Mouse (Mus musculus) large intestine, adult 2 months (tissue): ENCODE data around the gene Abcg1. TPM values are rescaled to one million over a fixed set of nuclear protein-coding genes. Genes with fewer than 3 reads are reported as not detected.
A peak's percentile ranks its signal among the peaks of the same experiment; 100 is the strongest.

ENCODE experiments used
- DNase-seq: peaks from one replicate; pipeline ENCODE4 v3.0.0-alpha.2; 2012; ENCODE audit warnings: low read depth, low spot score
- WGBS: fragments of 180-500 bp; shearing (Covaris S2); methylation state at CpG from one replicate; pipeline ENCODE4 v1.1.7; 2018; 5-methylcytosine and 5-hydroxymethylcytosine counted together
- polyA plus RNA-seq: library from polyadenylated mRNA; depleted of rRNA; stranded (reverse); fragments of >200 nt; gene quantifications from 2 replicates; pipeline ENCODE4 v1.2.3, GENCODE M21; 2012; rRNA removed

The Abcg1 gene
- 3.2 and 3.4 TPM in 2 replicates for polyA plus RNA-seq

DNA sequence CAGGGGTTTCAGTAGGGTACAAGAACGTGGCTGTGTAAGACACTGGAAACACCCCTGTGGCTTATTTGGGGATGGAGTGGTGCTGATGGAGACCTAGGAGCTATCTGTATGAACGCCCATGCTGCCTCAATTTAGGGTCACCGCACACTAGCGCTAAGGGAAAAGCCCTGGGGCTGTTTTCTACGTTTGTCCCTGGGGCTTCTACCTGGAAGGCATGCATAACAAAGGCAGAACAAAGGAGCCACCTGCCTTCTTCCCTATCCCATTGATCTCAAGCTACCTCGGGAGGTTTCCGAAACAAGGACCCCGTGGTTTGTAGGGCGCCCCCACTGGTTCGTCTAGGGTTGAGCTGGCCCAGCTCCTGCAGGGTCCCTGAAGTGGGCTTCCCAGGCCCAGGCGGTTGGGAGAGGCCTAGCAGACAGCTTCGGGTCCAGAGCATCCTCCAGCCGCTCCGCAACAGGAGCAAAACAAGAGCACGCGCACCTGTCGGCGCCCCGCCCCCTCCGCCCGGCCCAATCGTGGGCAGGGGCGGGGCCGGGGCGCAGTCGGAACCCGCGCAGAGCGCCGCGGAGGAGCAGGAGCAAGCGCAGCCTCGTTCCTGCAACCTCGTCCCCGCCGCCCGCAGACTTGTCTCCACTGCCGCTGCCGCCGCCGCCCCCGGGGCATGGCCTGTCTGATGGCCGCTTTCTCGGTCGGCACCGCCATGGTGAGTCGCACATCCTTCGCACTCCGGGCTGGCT is at the start of gene Abcg1:
Gene Abcg1 (plus strand): TSS at position 525 of the 740 bp plus-strand sequence.
- 5% methylated on average over 49 of the region's 49 CpGs for WGBS
- no peak for DNase-seq

DNA sequence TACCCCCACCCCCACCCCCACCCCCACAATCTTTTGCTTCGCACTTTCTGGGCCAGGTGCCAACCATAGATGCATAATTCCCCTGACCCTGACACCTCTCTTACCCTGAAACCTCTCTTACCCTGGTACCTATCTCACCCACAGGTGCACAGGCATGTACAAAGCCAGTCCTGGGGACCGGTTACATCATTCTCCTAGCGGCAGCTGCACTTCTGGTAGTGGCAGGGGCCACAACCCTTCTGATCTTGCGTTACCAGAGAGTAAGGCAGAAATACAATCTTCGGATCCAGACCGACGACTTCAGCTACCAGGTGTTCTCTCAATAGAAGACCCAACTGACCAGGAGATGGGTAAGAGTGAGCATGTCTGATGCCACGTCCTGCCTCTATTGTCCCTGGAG is 49.1 kb upstream of the Abcg1 start:
- 71% methylated on average over 8 of the region's 8 CpGs for WGBS

DNA sequence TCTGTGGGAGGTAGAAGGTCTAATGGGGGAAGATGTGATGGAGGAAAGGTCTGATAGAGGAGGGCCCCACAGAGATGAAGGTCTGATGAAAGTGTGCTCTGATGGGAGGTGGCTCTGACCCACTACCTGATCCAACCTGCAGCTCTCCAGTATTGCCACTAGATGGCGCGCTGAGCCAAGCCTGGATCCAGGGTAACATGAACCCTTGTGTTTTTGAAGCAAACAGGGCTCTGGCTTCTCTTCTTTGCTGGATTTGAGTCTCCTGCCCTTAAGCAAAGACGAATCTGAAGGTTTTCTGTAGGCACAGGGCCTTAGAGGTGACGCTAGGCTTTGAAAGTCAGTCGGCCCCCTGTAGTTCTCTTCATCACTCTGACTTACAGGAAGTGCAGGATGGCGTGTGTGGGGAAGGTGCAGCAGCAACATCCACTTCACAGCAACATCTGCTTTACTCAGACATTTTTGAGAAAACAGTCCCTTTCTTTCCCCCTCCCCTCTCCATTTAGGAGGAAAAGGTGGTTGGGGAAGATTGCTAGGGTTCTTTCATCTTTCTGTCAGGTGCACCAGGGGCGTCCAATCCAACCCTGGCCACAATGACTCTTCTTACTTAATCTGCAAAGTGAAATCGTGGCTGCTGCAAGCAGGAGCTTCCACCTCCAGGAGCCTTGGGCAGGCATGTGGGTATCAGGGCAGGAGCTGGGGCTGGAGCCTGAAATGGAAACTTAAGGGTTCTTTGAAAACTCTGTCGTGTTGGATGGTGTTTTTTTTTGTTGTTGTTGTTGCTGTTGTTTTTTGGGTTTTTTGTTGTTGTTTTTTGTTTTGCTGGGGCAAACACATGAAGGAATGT is 45.7 kb upstream of the Abcg1 start:
- WGBS = 30% methylated on average over 9 of the region's 9 CpGs

More for the DNA sequence above, 49.1 kb upstream of the Abcg1 start:
- DNase-seq = no peak

DNA sequence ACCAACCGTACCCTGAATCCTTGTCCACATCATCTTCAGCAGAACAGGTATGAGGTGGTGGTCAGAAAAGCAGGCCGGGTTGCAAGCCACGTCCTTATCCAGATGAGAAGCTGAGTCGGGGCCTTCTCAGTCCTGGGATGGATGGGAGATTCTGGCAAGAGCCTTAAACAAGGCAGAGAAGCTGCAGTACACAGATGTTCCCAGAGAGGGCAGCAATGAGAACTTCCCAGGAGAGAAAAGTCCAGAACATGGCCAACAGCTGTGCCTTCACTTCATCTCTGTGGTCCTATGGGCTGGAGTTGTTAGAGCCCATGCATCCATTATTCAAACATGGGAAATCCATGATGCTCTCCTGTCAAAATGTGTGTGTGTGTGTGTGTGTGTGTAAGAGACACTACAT is 39.2 kb upstream of the Abcg1 start:
- 62% methylated on average over 4 of the region's 4 CpGs for WGBS
- no peak for DNase-seq

More for the DNA sequence above, 45.7 kb upstream of the Abcg1 start:
- no peak for DNase-seq

DNA sequence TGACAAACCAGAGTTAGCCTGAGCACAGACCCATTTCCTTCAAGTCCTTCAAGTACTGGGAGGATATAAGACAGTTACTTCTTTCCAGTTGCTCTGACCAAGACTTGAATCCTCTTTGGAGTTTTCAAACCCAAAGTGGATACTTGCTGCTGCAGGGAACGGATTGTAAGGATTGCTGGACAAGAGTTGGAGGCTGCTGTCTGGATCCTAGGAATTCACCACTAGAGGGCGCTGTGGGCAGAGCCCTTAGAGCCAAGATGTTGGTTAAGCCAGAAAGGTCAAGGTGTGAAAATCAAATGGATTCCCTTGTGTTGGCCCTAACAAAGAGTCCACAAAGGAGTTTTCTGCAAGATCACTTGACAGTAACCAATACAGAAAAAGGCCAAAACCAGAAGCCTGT is 38.0 kb upstream of the Abcg1 start:
- peak; percentile 57 for DNase-seq
- 6% methylated on average over 2 of the region's 2 CpGs for WGBS

DNA sequence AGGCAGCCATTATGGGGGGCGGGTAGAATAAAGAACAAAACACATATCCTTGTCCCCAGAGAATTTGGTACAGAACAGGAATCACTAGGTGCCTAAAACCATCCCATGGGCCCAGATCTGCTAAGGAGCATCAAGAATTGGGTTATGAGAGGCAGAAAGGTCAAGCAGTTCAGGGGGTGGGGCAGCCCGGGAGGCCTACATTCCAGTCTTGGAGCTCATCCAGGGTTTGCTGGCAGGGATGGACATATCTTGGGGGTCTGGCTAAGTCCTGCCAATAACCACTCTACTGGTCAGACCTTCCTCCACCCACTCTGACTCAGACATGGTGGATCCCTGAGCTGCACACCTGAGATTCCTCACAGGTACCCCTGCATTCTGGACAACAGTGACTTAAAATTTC is 37.4 kb upstream of the Abcg1 start:
- WGBS = 57% methylated on average over 2 of the region's 2 CpGs
- DNase-seq = no peak

DNA sequence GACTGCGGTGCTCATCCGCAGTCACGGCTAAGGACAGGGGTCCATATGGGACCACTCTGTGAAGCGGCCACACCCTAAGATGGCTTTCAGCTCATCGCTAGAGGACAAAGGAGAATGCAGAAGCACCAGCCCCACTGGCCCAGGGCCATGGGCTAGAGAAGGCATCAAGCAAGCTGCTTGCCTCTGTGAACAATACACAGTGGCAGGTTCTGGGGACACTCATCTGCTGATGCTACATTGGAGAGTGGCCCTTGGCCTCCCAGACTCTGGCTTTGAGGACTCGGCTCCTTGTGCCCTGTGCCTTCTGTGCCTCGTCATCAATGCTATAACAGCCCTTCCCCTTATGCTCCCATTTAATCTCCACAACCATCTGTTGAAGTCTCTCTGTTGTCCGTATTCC is 36.2 kb upstream of the Abcg1 start:
- WGBS = 69% methylated on average over 8 of the region's 8 CpGs
- DNase-seq = no peak

DNA sequence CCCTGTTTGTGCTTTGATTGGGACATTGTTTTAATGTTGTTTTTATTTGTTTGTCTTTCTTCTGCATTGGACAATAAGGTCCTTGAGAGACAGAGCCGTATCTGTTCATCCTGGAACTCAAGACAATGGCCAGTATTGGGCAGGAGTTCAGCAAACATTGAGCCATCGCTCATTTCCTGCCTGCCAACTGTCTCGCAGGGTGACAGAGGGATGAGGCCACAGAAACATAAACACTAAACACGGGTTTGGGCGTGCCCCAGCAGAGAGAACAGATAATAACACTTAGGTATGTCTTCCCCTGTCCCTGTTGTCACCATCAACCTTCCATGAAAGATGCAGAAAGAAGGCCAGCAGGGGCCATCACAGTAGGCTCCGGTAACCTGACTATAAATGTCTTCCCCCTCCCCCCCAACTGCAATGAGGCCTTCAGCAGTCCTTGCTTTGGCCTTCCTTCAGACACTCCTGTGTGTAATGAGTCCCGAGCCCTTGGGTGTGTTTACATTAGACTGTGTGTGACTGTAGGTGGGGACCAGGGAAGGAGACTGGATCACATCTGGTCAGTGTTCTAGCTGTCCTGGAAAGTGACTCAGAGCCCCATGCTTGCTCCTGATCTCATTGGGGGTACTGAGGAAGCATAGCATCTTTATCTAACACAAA is 33.2 kb upstream of the Abcg1 start:
- 19% methylated on average over 7 of the region's 7 CpGs for WGBS
- DNase-seq = no peak

DNA sequence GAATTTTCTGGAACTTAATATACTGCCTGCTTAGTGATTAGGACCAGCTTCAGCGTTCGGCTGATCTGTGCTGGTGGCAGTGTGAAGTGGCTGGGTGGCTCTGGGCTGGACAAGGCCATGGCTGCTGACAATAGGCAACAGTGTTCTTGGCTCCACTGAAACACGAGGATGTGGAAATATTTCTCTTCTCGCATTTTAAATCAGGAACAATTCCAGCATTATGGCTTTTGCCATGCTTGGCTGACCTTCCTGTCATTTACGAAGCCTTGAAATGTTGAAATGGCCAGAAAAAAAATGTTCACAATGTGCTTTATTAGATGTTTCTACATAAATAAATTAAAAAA is 32.7 kb upstream of the Abcg1 start:
- no peak for DNase-seq
- WGBS = 66% methylated on average over 5 of the region's 5 CpGs

DNA sequence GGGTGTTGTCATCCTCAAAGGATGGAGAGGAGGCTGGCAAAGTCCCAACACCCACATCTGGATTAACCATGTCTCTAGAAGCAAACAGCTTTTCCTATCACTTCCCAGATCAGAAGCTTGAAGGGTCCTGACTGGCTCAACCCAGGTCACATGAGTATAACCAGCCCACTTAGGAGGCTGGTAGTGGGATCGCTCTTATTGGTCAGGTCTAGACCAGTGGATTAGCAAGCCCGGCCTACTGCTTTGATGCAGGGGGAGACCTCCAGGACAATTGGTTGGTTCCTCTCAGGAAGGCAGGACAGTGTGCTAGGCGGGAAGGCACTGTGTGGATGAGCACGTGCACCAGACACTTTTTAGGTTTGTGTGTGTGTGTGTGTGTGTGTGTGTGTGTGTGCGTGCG is 30.5 kb upstream of the Abcg1 start:
- 87% methylated on average over 6 of the region's 6 CpGs for WGBS
- no peak for DNase-seq

DNA sequence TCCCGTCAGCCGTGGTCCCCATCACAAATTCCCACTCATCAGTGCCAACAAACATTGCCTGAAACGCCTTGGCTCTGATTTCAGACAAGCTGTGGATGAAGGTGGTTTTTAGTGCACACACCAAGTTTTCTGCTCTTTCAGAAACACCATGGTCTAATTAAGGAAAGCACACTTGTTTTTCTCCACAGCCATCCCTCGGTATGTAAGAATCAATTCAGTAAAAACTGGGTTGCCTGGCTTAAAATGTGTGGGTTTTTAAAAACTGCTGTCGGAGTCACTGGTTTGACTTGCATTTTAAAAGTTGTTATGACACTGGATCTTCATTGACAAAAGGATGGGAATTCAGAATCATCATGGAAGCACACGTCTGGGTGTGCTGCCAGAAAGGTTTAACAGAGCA is 29.8 kb upstream of the Abcg1 start:
- DNase-seq = no peak
- 87% methylated on average over 6 of the region's 6 CpGs for WGBS

DNA sequence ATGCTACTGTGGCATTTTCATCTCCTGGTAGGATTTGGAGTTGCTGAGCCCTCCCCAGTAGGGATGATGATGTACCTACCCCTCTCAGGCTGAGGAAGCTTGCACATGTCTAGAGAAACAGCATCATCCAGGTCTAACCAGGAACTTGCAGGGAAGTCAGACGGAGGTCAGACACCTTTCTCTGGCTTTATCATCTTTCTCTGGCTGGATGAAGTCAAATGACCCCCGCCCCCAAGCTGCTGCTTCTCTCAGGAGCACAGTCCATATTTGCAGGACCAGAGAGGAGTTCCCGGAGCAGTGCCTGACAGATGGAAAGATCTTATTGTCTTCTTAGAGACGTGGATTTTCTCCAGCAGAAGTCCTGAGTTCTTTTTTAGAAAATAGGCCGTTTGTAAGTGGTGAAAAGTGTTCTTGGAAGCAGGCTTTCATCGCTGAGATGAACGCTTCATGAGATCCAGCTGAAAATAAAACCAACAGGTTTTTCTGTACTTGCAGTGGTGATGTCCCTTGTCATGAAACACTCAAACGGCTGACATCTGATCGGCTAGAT is 28.6 kb upstream of the Abcg1 start:
- no peak for DNase-seq
- 78% methylated on average over 9 of the region's 9 CpGs for WGBS

DNA sequence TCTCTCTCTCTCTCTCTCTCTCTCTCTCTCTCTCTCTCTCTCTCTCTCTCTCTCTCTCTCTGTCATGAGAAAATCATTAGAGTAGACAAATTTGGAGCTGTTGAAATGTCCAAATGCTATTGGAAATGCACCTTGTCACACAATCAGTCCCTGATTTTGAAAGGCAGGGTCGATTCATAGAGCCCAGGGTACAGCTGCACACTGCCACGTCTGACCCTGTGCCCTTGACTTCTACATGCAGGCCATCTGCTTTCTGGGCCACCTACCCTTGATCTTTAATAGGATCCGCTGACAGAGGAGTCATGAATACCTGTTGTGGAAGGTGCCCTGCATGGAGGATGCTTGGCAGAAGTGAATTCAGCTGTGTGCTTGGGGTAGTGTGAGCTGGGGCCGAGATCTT is 28.1 kb upstream of the Abcg1 start:
- WGBS = 83% methylated on average over 4 of the region's 4 CpGs

DNA sequence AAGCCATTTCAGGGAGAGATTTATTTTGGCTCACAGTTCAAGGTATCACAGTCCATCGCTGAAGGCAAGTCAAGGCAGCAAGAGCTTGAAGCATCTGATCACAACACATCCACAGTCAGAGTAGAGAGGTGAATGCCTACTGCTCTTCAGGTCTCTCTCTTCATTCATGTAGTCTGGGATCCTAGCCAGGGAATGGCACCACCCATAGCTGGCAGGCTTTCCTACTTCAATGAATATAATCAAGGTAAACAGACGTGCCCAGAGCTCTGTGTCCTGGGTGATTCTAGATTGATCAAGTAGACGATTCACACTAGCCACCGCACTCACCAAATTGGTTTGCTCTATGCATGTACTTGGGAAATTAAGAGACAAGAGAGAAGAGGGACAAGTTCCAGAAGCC is 25.1 kb upstream of the Abcg1 start:
- peak; percentile 48 for DNase-seq
- WGBS = 40% methylated on average over 4 of the region's 4 CpGs

More for the DNA sequence above, 28.1 kb upstream of the Abcg1 start:
- no peak for DNase-seq

DNA sequence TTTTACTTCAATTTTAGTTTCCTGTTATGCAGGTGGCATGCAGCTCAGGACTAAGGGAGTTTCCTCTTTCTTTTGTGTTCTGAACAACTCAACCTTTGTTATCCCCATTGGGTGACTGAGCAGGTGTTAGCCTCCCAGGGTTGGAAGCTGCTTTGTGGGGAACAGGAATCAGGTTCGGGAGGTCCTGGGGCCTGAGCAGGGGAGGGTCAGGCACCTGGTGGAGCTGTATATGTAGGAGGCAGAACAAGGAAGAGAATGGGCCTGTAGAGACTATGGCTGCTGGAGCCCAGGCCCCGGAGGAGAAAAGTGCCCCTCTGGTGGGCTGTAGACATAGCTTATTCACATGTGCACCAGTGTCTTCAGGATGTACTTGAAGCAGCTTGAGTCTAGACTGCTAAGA is 24.2 kb upstream of the Abcg1 start:
- 33% methylated on average over 2 of the region's 2 CpGs for WGBS
- DNase-seq = no peak

DNA sequence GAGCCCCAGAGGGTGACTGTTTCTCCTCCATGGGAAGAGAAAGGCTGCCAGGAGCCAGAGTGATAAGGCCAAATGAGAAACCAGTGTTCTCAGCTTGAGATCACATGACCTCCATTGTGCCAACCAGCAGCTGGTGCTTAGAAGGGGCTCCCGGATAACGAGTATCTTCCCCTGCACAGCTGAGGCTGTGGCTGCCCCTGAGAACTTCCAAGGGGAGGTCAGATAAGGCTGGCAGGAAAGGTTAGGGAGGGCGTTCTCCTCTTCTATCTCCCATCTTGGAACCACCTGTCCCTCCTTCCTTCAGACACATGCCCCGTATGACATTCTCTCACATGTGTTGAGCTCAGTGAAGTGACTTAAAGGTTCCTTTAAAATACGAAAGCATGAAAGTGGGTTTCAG is 23.3 kb upstream of the Abcg1 start:
- WGBS = 70% methylated on average over 5 of the region's 5 CpGs
- DNase-seq = no peak

DNA sequence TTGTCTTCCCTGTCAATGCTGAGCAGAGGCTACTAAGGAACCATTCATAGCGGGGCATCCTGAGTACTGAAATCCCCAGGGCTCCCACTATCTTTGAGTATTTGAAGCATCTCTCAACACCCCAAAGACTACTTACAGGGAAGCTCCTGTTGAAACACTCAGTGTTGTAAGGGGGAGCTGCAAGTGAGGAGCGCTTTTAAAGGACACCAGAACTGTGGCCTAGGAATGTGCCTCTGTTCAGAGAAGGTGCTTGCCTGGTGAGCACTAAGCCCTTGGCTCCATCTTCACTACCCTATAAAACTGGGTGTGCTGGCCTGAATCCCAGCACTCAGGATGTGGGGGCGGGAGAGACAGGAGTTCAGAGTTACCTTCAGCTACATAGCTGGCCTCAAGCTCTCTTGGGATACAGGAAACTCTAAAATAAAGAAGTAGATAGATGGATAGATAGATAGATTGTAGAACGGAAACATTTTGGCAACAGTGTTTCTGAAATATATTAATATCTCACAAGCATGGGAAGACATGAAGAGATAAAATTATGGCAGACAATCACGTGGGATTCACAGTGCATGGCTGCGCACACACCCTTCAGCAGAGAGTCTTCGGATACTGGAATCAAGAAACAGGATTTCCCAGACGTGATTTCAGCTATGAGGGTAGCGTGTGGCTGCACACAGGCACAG is 22.7 kb upstream of the Abcg1 start:
- WGBS = 76% methylated on average over 9 of the region's 9 CpGs
- no peak for DNase-seq

DNA sequence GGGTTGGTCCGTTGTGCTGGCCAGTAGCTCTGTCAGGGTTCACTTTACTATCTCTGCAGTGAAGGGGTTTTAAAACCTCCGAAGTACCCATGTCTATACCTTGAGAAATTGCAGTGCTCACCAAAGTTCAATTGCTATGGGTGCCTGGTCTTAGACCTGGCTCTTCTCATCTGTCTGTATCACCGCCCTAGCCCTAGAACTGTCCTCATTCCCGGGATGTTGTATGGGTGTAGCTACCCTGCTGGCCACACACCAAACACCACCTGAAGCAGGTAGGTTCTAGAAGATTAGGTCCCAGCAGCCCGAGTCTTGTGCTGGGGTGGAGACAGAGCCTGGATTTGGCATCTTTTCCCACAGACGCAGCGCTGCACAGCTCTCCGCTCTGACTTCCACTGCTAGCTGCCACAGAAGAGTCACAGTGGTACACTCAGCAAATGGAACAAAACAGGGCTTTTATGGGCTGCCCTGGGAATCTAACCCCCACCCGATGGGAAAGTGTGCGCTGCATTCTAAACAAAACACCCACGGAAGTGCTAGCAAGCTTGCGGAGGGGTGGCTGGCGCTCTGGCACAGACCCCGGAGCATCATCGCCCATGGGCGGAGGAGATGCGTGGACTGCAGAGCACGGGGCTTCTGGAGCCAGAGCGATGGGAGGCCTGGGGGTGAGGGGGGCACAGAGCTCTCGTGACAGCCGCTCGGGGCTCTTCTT is 21.2 kb upstream of the Abcg1 start:
- DNase-seq = no peak
- 85% methylated on average over 22 of the region's 22 CpGs for WGBS

DNA sequence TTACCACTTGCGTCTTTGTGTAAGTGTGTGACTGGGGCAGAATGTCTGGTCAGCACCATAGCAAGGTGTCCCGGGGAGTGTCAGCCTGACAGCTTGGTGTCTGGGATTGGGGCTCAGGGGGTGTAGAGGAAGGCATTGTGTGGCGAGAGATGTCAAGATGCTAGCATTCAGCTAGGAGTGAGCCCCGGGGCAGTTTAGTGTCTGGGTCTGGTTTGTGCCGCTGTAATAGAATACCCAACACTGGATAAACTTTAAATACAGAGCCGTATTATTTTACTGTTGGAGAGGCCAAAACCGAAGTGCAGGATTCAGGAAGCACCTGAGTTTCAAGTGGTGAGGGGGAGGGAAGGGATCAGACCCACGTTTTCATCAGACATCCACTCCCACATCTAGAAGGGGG is 20.1 kb upstream of the Abcg1 start:
- DNase-seq = no peak
- 78% methylated on average over 8 of the region's 8 CpGs for WGBS
